Mouse (Mus musculus) layer of hippocampus, postnatal 10 days (tissue): ENCODE measurements around the gene Hist1h2ao. TPM values are rescaled to one million over a fixed set of nuclear protein-coding genes. Genes with fewer than 3 reads are reported as not detected.
"Not testable (repeated sequence)": the region's sequence is repeated elsewhere in the genome, so short reads cannot be mapped to it uniquely, and the experiment has no call there.

Source experiments
- DNase-seq, 2 experiments: peaks; one replicate each; pipeline ENCODE4 v3.0.0; 2021; ENCODE audit warnings: low spot score in 2 of 2
- microRNA-seq, 2 experiments: library from miRNA; unstranded; fragments of <30 nt; microRNA quantifications; one replicate each; pipeline ENCODE4 v1.2.0; 2021
- total RNA-seq, 2 experiments: library from RNA; stranded (reverse); gene quantifications; 2 replicates each; pipeline ENCODE4 v1.2.3; 2021

The Hist1h2ao gene
- total RNA-seq, 2 experiments from 2014 or later: 36.4 to 41.0 TPM

- not testable (repeated sequence) for DNase-seq
These were observed 809 bp downstream of the Hist1h2ao start for GRCm38 (mm10) chr13:21811074-21811473.

- DNase-seq: not testable (repeated sequence)
These were observed 1.3 kb downstream of the Hist1h2ao start, which contains the start of gene Hist1h4m for GRCm38 (mm10) chr13:21811539-21811938. Gene Hist1h4m, plus strand, starts transcription at chr13:21811746.

- not testable (repeated sequence) for DNase-seq
These were observed 1.8 kb downstream of the Hist1h2ao start for GRCm38 (mm10) chr13:21812092-21812491.

GRCm38 (mm10) chr13:21820082-21820890 is 10.0 kb downstream of the Hist1h2ao start:
- DNase-seq: not testable (repeated sequence)

DNA sequence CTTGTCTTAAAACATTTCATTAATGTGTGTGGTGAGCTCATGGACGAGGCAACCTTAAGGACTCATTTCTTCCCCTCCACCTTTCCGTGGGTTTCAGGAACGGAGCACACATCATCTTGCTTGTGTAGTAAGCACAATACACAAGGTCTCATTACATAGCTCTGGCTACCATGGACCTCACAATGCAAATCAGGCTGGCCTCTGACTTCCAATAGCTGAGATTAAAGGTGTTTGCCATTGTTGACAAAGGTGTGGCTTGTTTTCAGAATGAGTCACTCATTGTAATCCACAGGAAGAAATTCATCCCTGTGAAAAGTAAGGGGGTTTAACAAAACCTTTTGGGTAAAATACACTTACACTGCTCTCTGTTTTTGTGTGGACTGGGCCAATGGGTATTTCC is 18.2 kb downstream of the Hist1h2ao start:
- DNase-seq: no peak

DNA sequence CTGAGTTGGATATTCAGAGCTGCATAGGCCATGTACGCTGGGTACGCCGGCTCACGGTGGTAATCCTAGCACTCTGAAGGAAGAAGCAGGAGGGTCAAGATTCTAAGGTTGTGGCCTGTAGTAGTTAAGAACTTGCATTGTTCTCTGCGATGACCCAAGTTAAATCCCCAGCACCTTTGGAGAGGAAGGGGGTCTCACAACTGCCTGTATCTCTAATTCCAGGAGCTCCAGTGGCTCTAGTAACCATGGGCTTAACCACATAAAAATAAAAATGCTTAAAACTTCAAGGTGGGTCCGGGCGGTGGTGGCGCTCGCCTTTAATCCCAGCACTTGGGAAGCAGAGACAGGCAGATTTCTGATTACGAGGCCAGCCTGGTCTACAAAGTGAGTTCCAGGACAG is 20.1 kb downstream of the Hist1h2ao start:
- DNase-seq: no peak

DNA sequence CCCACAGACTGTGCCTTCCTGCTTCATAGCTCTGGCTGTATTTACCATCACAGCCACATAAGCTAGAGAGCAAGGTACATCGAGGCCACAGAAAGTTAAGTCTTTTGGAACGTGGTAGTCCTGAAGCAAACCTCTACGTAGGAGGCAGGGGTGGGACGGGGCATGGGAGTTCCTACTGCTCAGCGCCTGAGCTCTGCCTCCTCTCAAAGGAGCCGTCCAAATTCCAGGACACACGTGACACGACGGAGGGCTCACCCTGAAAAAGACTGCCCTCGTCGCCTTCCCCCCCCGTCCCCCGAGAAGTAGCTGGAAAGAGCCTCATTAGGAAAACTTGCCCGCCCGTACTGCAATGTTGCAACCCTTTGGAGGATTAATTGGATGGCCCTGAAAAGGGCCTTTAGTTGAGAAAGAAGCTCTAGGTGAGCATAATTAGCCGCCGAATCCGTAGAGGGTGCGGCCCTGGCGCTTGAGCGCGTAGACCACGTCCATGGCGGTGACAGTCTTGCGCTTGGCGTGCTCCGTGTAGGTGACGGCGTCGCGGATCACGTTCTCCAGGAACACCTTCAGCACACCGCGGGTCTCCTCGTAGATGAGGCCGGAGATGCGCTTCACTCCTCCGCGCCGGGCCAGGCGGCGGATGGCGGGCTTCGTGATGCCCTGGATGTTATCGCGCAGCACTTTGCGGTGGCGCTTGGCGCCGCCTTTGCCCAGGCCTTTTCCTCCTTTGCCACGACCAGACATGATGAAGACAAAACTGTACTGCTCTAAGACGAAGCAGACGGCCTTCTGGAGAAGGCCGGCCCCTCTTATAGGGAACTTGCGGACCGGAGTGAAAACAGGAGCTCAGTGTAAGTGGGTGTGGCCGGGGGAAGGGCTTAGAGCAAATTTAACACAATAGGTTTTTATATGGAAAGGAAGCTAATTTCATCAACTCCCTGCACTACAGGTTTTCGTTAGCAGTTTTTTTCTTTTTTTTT is 21.4 kb downstream of the Hist1h2ao start, which contains the start of gene Hist1h4n:
TSS of gene Hist1h4n (minus strand) at position 779 of the 977 bp plus-strand sequence.
- DNase-seq: peak in 1 of 2 experiments; percentile 28

GRCm38 (mm10) chr13:21833461-21833860 is 23.2 kb downstream of the Hist1h2ao start, which contains the start of the genes Hist1h2ap and Hist1h2br:
Gene Hist1h2ap, minus strand, starts transcription at chr13:21833507.
Gene Hist1h2br, plus strand, starts transcription at chr13:21833743.
- DNase-seq: not testable (repeated sequence)

DNA sequence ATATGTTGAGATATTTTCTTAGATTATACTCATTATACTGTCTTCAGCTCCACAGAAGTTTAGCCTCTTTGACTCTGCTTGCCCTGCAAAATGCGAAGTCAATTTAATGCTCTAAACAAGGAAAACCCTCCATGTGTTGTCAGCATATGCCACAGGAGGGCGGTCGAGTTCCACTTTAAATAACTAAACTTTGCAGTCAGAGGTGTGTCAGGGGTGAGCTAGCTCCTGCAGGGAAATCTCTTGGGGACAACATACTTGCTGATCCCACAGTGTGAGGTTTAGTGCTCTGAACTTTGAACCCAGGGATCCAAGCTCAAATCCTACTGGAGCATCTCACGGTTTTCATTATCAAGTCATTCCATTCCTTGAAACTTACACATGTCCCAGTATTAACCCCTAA is 30.2 kb downstream of the Hist1h2ao start:
- DNase-seq: not testable (repeated sequence)

GRCm38 (mm10) chr13:21846356-21846755 is 36.1 kb downstream of the Hist1h2ao start:
- not testable (repeated sequence) for DNase-seq

- DNase-seq: no peak
These were observed 37.6 kb downstream of the Hist1h2ao start for GRCm38 (mm10) chr13:21847883-21848282.

DNA sequence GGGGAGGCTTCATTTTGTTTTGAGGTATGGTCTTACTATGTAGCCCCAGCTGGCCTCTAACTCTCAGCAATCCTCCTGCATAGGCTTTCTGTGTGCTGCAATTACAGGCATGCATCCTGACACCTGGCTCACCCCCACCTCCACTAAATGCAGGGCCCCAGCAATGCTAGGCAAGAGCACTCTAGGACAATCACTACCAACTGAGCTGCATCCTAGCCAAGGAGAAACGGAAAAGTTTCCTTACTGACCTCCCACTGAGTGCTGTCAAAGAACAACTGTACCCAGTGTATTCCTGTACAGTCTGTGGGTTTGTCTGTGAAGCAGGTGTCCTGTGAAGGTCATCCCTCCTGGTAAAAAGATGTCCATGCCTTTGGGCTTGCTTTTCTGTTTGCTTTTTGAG is 40.4 kb downstream of the Hist1h2ao start:
- DNase-seq: not testable (repeated sequence)

- DNase-seq: no peak
These were observed 42.1 kb downstream of the Hist1h2ao start for GRCm38 (mm10) chr13:21852215-21852945.

- peak; percentile 54 to 81 for DNase-seq
These were observed 44.9 kb downstream of the Hist1h2ao start for GRCm38 (mm10) chr13:21855146-21855545.

GRCm38 (mm10) chr13:21855698-21856162 is 45.5 kb downstream of the Hist1h2ao start:
- DNase-seq: peak; percentile 37 to 61

Small RNA genes lying within 50 kb of the gene (microRNA-seq; reads per million reads assigned to microRNA genes)
- gene Gm19658 (0 reads per million in 2 experiments), gene Gm44346 (0 reads per million in 2 experiments), gene Gm44466 (0 reads per million in 2 experiments)

Other genes starting within 250 kb of the Hist1h2ao start
- not detected for gene Olfr1364, start 228.7 kb upstream of the Hist1h2ao start, total RNA-seq
- gene Olfr1362, start 196.4 kb upstream of the Hist1h2ao start, total RNA-seq: not detected
- not detected for gene Olfr11, start 167.9 kb upstream of the Hist1h2ao start, total RNA-seq
- not detected for gene Olfr1361, start 147.1 kb upstream of the Hist1h2ao start, total RNA-seq
- gene Olfr1360, start 133.1 kb upstream of the Hist1h2ao start, total RNA-seq: not detected
- not detected for gene Olfr1359, start 112.4 kb upstream of the Hist1h2ao start, total RNA-seq
- gene Hist1h2bl, start 94.3 kb upstream of the Hist1h2ao start, total RNA-seq: 10 to 100 TPM; 55.7 to 83.1 TPM
- gene Hist1h2ai, start 94.0 kb upstream of the Hist1h2ao start, total RNA-seq: 10 to 100 TPM; 69.8 to 77.4 TPM
- gene Hist1h3h, start 92.8 kb upstream of the Hist1h2ao start, total RNA-seq: 100 to 1,000 TPM; 100 to 141 TPM
- gene Hist1h2bm, start 88.4 kb upstream of the Hist1h2ao start, total RNA-seq: 10 to 100 TPM; 17.6 to 20.3 TPM
- 10 to 100 TPM; 22.7 to 23.3 TPM for gene Hist1h4j, start 75.4 kb upstream of the Hist1h2ao start, total RNA-seq
- 100 to 1,000 TPM; 312 to 419 TPM for gene Hist1h4k, start 60.0 kb upstream of the Hist1h2ao start, total RNA-seq
- gene Hist1h2ak, start 56.6 kb upstream of the Hist1h2ao start, total RNA-seq: 10 to 100 TPM; 27.8 to 28.5 TPM
- 10 to 100 TPM; 26.0 to 38.7 TPM for gene Hist1h2bn, start 56.3 kb upstream of the Hist1h2ao start, total RNA-seq
- gene Hist1h1b, start 29.8 kb upstream of the Hist1h2ao start, total RNA-seq: 10 to 100 TPM; 33.1 to 44.1 TPM
- gene Hist1h3i, start 27.1 kb upstream of the Hist1h2ao start, total RNA-seq: 100 to 1,000 TPM in 1 of 2 experiments, 10 to 100 TPM in 1; 85.1 to 110 TPM
- 10 to 100 TPM; 11.0 to 16.4 TPM for gene Hist1h2an, start 23.2 kb upstream of the Hist1h2ao start, total RNA-seq
- 10 to 100 TPM; 22.4 to 23.5 TPM for gene Hist1h2bp, start 23.0 kb upstream of the Hist1h2ao start, total RNA-seq
- gene Hist1h2bq, start 268 bp upstream of the Hist1h2ao start, total RNA-seq: 10 to 100 TPM; 52.8 to 66.3 TPM
- gene Hist1h4m, start 1.3 kb downstream of the Hist1h2ao start, total RNA-seq: 100 to 1,000 TPM; 214 to 219 TPM
- 10 to 100 TPM; 22.0 to 32.1 TPM for gene Hist1h4n, start 21.7 kb downstream of the Hist1h2ao start, total RNA-seq
- 10 to 100 TPM; 67.2 to 82.7 TPM for gene Hist1h2ap, start 23.0 kb downstream of the Hist1h2ao start, total RNA-seq
- gene Hist1h2br, start 23.3 kb downstream of the Hist1h2ao start, total RNA-seq: 10 to 100 TPM; 52.5 to 64.9 TPM
- gene Zfp184, start 134.6 kb downstream of the Hist1h2ao start, total RNA-seq: 1 to 10 TPM; 5.1 to 6.0 TPM
- under 1 TPM; 0.22 to 0.23 TPM for gene Pom121l2, start 170.7 kb downstream of the Hist1h2ao start, total RNA-seq
- gene Prss16, start 199.3 kb downstream of the Hist1h2ao start, total RNA-seq: not detected
- 10 to 100 TPM; 64.1 to 78.6 TPM for gene Hist1h2ah, start 225.1 kb downstream of the Hist1h2ao start, total RNA-seq
- gene Hist1h2bk, start 225.4 kb downstream of the Hist1h2ao start, total RNA-seq: 10 to 100 TPM; 73.9 to 80.0 TPM
- gene Hist1h4i, start 230.9 kb downstream of the Hist1h2ao start, total RNA-seq: 10 to 100 TPM; 51.2 to 53.7 TPM
- 10 to 100 TPM; 33.8 to 36.8 TPM for gene Hist1h2ag, start 232.5 kb downstream of the Hist1h2ao start, total RNA-seq
- gene Hist1h2bj, start 232.7 kb downstream of the Hist1h2ao start, total RNA-seq: 10 to 100 TPM; 29.4 to 36.1 TPM